Mouse (Mus musculus) brain, embryonic 14.5 days (tissue): ENCODE measurements around the gene Syne2.

ENCODE experiments used
- CTCF ChIP-seq: fragments of 200-500 bp; IDR thresholded peaks from 2 replicates; pipeline ENCODE4 v1.5.1; 2012; ENCODE audit warnings: inconsistent platforms, mild to moderate bottlenecking, moderate library complexity, borderline replicate concordance; ENCODE audit not compliant: insufficient read depth, insufficient read length; ENCODE audit errors: extremely low read depth
- POLR2A ChIP-seq: fragments of 200-500 bp; IDR thresholded peaks from 2 replicates; pipeline ENCODE4 v1.6.1; 2012; ENCODE audit warnings: mild to moderate bottlenecking, inconsistent platforms, borderline replicate concordance; ENCODE audit not compliant: poor library complexity, insufficient read depth, insufficient read length, severe bottlenecking; ENCODE audit errors: extremely low read depth

- peak; percentile 25; the same call in 1 of the 2 replicates for TF ChIP-seq CTCF
- no peak for TF ChIP-seq POLR2A
These were observed 83.8 kb downstream of the Syne2 start for GRCm38 (mm10) chr12:75901721-75902120.
